Mouse (Mus musculus) heart, embryonic 16.5 days (tissue): Measurements from ENCODE around the gene Preb. TPM values are rescaled to one million over a fixed set of nuclear protein-coding genes. Genes with fewer than 3 reads are reported as not detected.

ENCODE experiments used
- ATAC-seq: fragments of 200-750 bp; cut with Nextera tagmentation; replicated peaks from 2 replicates; pipeline ENCODE4 v1.8.0; 2017; ENCODE audit warnings: moderate number of reproducible peaks; ENCODE audit not compliant: insufficient read depth, low FRiP score; ENCODE audit errors: extremely low read depth
- H3K27ac ChIP-seq: fragments of 300-500 bp; sonication (generic); 2 replicates; pipeline ENCODE4 v1.5.1; 2014; ENCODE audit warnings: mild to moderate bottlenecking, low read length, control low read depth, moderate library complexity
- H3K27me3 ChIP-seq: fragments of 300-500 bp; sonication (generic); 2 replicates; pipeline ENCODE4 v1.6.1; 2014; ENCODE audit warnings: low read length, mixed read lengths; ENCODE audit not compliant: control insufficient read depth, insufficient read depth
- H3K36me3 ChIP-seq: fragments of 300-500 bp; sonication (generic); 2 replicates; pipeline ENCODE4 v1.6.1; 2014; ENCODE audit not compliant: control insufficient read depth, insufficient read depth
- H3K4me1 ChIP-seq: fragments of 300-500 bp; sonication (generic); 2 replicates; pipeline ENCODE4 v1.6.1; 2014; ENCODE audit warnings: low read length, mixed read lengths; ENCODE audit not compliant: control insufficient read depth, insufficient read depth
- H3K4me2 ChIP-seq: fragments of 300-500 bp; sonication (generic); 2 replicates; pipeline ENCODE4 v1.6.1; 2014; ENCODE audit warnings: low read depth, mild to moderate bottlenecking, control low read depth, low read length
- H3K4me3 ChIP-seq: fragments of 300-500 bp; sonication (generic); 2 replicates; pipeline ENCODE4 v1.5.1; 2014; ENCODE audit warnings: mild to moderate bottlenecking, control low read depth, low read length
- H3K9ac ChIP-seq: fragments of 300-500 bp; sonication (generic); 2 replicates; pipeline ENCODE4 v1.6.1; 2014; ENCODE audit warnings: low read length, control low read depth
- H3K9me3 ChIP-seq: fragments of 300-500 bp; sonication (generic); replicated peaks from 2 replicates; pipeline ENCODE4 v1.6.1; 2016; ENCODE audit warnings: low read length; ENCODE audit not compliant: control insufficient read depth
- WGBS: fragments of 180-500 bp; shearing (Covaris S2); extraction: QIAGEN DNeasy Blood & Tissue Kit; methylation state at CpG from one replicate; pipeline ENCODE4 v1.1.7; 2014; 5-methylcytosine and 5-hydroxymethylcytosine counted together
- polyA plus RNA-seq: library from polyadenylated mRNA; unstranded; fragments of >200 nt; fragmentation: Nextera tagmentation; extraction: Ambion mirVana; gene quantifications from 2 replicates; pipeline ENCODE4 v1.2.1, GENCODE M21; 2015

The Preb gene
- polyA plus RNA-seq, 1 experiment from 2014 or later = 95.9 TPM

GRCm38 (mm10) chr5:30960814-30961213 lies 653 bp upstream of the Preb start:
- Histone ChIP-seq H3K4me2 (peak overlapping the region; percentile 91), H3K27me3 (no peaks in the 10 kb centered on the region), H3K9ac (peak overlapping the region; percentile 92; the same call in 1 of the 2 replicates), H3K27ac (peak overlapping the region; percentile 69), H3K4me3 (peak overlapping the region; percentile 85), H3K36me3 (peaks cover 10% of the 10 kb centered on the region), H3K4me1 (peaks cover 19% of the 10 kb centered on the region), H3K9me3 (0 out of 2 replicates have a peak, but pooled peaks cover 3% of the 10 kb centered on the region)
- WGBS = 82% methylated on average over 2 of the region's 2 CpGs
- ATAC-seq = no peak

GRCm38 (mm10) chr5:30959198-30959854 lies 835 bp downstream of the Preb start:
- H3K9me3 ChIP-seq = 0 out of 2 replicates have a peak, but pooled peaks cover 3% of the 10 kb centered on the region
- H3K4me1 ChIP-seq = peaks cover 19% of the 10 kb centered on the region
- H3K27me3 ChIP-seq = no peaks in the 10 kb centered on the region
- H3K27ac ChIP-seq = peak overlapping the region; percentile 91
- no peak for ATAC-seq
- peak overlapping the region; percentile 85 for H3K4me3 ChIP-seq
- H3K36me3 ChIP-seq = peaks cover 24% of the 10 kb centered on the region
- H3K9ac ChIP-seq = peak overlapping the region; percentile 92
- peak overlapping the region; percentile 91 for H3K4me2 ChIP-seq
- 29% methylated on average over 19 of the region's 19 CpGs for WGBS

GRCm38 (mm10) chr5:30957891-30958290 lies 2.3 kb downstream of the Preb start:
- Histone ChIP-seq H3K27me3 (no peaks in the 10 kb centered on the region), H3K36me3 (peaks cover 37% of the 10 kb centered on the region), H3K9ac (no peak overlapping the region), H3K4me2 (no peak overlapping the region), H3K4me3 (no peak overlapping the region), H3K9me3 (no peaks in the 10 kb centered on the region), H3K27ac (no peak overlapping the region), H3K4me1 (peaks cover 19% of the 10 kb centered on the region)
- WGBS = 89% methylated on average over 6 of the region's 6 CpGs
- ATAC-seq = no peak

- H3K36me3 ChIP-seq = peaks cover 41% of the 10 kb centered on the region
- WGBS = 95% methylated on average over 6 of the region's 6 CpGs
These were observed 4.4 kb downstream of the Preb start for GRCm38 (mm10) chr5:30955751-30956150.

GRCm38 (mm10) chr5:30954556-30954955 lies 5.6 kb downstream of the Preb start:
- Histone ChIP-seq H3K4me2 (no peak overlapping the region), H3K27me3 (no peaks in the 10 kb centered on the region), H3K36me3 (peaks cover 41% of the 10 kb centered on the region), H3K9me3 (no peaks in the 10 kb centered on the region), H3K27ac (no peak overlapping the region), H3K4me3 (no peak overlapping the region), H3K4me1 (peaks cover 28% of the 10 kb centered on the region), H3K9ac (no peak overlapping the region)
- WGBS = 93% methylated on average over 9 of the region's 9 CpGs
- no peak for ATAC-seq

More at GRCm38 (mm10) chr5:30955751-30956150, 4.4 kb downstream of the Preb start:
- H3K4me1 ChIP-seq = peaks cover 22% of the 10 kb centered on the region
- no peak overlapping the region for H3K4me3 ChIP-seq
- no peaks in the 10 kb centered on the region for H3K9me3 ChIP-seq
- H3K4me2 ChIP-seq = no peak overlapping the region
- no peak overlapping the region for H3K27ac ChIP-seq
- no peaks in the 10 kb centered on the region for H3K27me3 ChIP-seq
- no peak for ATAC-seq
- no peak overlapping the region for H3K9ac ChIP-seq

- H3K36me3 ChIP-seq = peaks cover 41% of the 10 kb centered on the region
- H3K4me3 ChIP-seq = no peak overlapping the region
- H3K4me2 ChIP-seq = no peak overlapping the region
- H3K27me3 ChIP-seq = no peaks in the 10 kb centered on the region
- WGBS = 95% methylated on average over 6 of the region's 6 CpGs
- peaks cover 28% of the 10 kb centered on the region for H3K4me1 ChIP-seq
- H3K9me3 ChIP-seq = no peaks in the 10 kb centered on the region
- H3K9ac ChIP-seq = no peak overlapping the region
- ATAC-seq = no peak
- H3K27ac ChIP-seq = no peak overlapping the region
These were observed 6.1 kb downstream of the Preb start for GRCm38 (mm10) chr5:30954065-30954464.

GRCm38 (mm10) chr5:30952551-30952950 lies 7.6 kb downstream of the Preb start:
- Histone ChIP-seq H3K4me3 (no peak overlapping the region), H3K27me3 (no peaks in the 10 kb centered on the region), H3K9me3 (no peaks in the 10 kb centered on the region), H3K36me3 (peaks cover 36% of the 10 kb centered on the region), H3K9ac (no peak overlapping the region), H3K27ac (no peak overlapping the region), H3K4me2 (no peak overlapping the region), H3K4me1 (peaks cover 12% of the 10 kb centered on the region)
- WGBS = 83% methylated on average over 5 of the region's 5 CpGs
- ATAC-seq = no peak

GRCm38 (mm10) chr5:30951706-30952105 lies 8.5 kb downstream of the Preb start:
- H3K27ac ChIP-seq = no peak overlapping the region
- H3K4me1 ChIP-seq = peaks cover 12% of the 10 kb centered on the region
- H3K9ac ChIP-seq = no peak overlapping the region
- ATAC-seq = no peak
- 83% methylated on average over 6 of the region's 6 CpGs for WGBS
- H3K4me2 ChIP-seq = no peak overlapping the region
- peaks cover 35% of the 10 kb centered on the region for H3K36me3 ChIP-seq
- H3K9me3 ChIP-seq = no peaks in the 10 kb centered on the region
- H3K27me3 ChIP-seq = no peaks in the 10 kb centered on the region
- no peak overlapping the region for H3K4me3 ChIP-seq

- 70% methylated on average over 2 of the region's 2 CpGs for WGBS
- Histone ChIP-seq H3K4me3 (no peak overlapping the region), H3K36me3 (peaks cover 32% of the 10 kb centered on the region), H3K4me1 (peaks cover 12% of the 10 kb centered on the region), H3K9ac (no peak overlapping the region), H3K27me3 (no peaks in the 10 kb centered on the region), H3K9me3 (no peaks in the 10 kb centered on the region), H3K27ac (no peak overlapping the region), H3K4me2 (no peak overlapping the region)
- no peak for ATAC-seq
These were observed 9.2 kb downstream of the Preb start for GRCm38 (mm10) chr5:30950922-30951321.
